Mouse (Mus musculus) brain, adult 2 months (tissue): ENCODE measurements around the gene Rnf103.

Experiments used
- DNase-seq: peaks from one replicate; pipeline ENCODE4 v3.0.0; 2011; ENCODE audit warnings: low read depth, low spot score

Gene Rnf103

DNA sequence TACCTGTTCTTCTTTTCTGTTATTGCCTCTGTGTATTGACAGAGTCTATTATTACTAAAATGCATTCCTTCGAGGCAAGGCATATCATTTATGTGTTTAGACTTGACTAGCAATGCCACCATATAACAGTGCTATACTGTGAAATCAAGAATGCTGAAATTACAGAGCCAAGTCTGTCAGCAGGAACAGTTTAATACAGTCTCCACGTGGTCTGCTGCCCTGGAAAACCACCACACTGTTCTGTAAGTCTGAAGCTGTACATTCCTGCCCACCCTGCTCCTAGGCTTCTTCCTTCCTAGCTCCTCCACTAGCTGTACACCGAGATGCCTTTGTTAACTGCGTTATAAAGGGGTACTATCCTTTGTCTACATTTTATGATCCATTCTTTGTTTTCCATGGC is 1.6 kb upstream of the Rnf103 start:
- no peak for DNase-seq

DNA sequence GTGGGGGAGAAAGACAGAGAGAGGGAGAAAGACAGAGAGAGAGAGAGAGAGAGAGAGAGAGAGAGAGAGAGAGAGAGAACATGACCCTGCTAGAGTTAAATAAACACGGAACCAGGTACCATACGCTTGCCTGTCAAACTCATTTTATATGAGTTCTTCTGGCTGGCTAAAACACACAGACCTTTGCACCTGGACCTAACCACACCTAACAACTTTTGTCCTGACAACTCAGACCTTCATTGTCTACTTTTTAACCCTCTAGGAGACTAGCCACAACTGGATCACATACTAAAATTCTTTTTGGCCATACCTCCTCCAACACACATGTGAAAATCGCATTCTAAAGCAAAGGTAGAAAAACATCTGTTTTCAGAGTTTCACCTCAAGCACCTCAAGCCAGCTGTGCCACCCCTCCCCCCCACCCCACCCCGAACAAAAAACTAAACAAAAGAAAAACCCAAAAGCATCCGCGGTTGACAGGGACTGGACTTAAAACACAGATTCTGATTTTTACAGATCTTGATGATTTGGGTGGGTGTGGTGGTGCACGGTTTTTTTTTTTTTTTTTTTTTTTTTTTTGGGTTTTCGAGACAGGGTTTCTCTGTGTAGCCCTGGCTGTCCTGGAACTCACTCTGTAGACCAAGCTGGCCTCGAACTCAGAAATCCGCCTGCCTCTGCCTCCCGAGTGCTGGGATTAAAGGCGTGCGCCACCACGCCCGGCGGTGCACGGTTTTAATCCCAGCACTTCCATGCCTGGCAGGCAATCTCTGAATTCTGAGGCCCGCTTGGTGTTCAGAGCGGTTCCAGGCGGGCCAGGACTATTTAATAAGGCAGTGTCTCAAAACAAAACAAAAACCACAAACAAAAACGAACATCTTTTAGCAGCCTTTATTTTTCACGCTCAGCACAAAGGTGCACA is 679 bp upstream of the Rnf103 start:
- no peak for DNase-seq

DNA sequence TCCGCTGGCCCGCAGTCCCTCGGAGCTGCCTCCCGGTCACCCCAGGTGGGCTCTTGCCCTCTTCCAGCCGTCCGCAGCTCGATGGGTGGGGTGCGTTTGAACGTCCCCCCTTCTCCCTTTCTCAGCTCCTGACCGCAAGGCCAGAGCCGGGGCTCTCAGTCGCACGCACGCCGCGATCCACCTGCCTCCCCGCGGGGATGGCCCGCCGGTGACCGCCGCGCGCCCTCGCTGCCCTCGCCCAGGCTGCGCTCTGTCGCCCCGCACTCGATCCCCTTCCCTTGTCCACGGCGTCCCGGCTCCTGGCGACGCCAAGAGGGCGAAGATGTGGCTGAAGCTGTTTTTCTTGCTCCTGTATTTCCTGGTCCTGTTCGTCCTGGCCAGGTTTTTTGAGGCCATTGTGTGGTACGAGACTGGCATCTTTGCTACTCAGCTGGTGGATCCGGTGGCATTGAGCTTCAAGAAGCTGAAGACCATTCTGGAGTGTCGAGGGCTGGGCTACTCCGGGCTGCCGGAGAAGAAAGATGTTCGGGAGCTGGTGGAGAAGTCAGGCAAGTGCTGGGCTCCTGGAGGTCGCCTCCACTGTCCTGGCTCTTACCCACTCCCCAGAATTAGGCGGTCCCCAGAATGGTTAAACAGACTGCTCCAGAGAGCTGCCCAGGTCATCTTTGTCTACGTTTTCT is 787 bp downstream of the Rnf103 start:
- peak; percentile 71 for DNase-seq

GRCm38 (mm10) chr6:71500575-71500974 is 6.9 kb downstream of the Rnf103 start:
- DNase-seq, result peak; percentile 26

DNA sequence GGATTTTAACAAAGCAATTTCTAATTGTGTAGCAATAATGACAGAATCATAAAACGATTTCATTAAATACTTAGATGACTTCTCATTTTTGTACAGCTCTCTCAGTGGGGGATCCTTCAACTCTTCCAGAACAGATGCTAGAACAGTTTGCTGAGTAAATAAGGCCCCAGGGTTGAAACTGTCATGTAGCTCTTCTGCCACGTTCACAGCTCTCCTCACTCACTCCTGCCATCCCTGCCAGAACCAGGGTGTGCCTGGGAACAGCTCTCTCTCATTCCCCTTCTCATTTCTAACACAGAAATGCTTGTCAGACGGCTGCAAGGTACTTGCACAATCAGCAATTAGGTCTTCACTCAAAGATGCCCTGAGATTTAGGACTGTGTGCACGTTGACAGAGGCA is 9.3 kb downstream of the Rnf103 start:
- DNase-seq, result peak; percentile 67

GRCm38 (mm10) chr6:71503670-71504069 is 10.0 kb downstream of the Rnf103 start:
- no peak for DNase-seq

DNA sequence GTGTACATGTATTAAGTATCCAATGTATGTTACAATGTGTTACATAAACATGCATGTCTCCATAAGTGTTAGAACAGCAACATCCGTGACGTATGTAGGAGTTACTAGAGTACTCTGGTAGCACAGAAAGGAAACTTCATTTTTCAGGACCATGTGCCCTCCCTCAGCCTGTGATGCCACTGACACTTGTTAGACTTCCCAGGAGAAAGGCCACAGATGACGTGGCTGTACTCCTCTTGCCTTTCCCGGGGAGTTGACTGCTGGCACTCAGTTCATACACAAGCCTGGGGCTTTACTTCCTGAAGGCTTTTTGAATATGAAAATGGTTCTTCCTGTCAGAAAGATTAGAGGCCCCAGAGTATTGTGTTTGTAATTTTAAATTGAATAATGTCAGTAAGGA is 10.4 kb downstream of the Rnf103 start:
- DNase-seq, result peak; percentile 33

DNA sequence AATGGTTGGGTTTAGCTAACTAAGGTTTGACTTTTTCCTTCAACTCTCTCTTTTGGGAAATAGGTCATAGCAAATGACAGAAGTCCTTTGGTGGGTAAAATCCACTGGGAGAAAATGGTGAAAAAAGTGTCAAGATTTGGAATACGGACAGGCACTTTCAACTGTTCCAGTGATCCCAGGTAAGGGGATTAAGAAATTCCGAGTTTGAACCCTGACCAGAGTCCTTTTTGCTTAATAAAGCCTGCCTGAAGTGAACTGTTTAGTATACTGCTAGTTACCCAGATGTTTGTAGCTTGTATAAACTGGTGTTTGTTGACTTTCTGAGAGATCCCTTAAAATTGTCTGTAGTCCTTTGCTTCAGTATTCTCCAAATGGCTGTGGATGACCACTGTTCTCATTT is 12.0 kb downstream of the Rnf103 start:
- DNase-seq, result no peak

DNA sequence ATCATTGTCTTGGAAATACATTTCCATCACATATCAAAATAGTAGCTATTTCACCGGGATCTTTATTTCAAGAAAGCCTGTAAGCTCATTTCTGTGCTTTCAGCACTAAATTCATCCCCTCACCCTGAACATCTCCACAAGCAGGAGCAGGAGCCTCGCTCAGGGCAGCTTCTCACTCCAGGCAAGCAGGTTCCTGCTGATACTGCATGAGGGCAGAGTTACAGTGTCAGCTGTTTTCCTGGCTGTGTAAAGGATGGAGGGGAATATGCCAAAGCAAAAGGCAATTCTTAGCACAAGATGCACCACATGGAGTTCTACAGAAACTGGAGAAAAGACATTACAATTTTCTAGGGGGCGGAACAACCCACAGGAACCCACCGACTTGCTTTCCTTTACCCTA is 25.8 kb downstream of the Rnf103 start:
- peak; percentile 75 for DNase-seq

GRCm38 (mm10) chr6:71525556-71525955 is 31.9 kb downstream of the Rnf103 start:
- DNase-seq, result peak; percentile 99

DNA sequence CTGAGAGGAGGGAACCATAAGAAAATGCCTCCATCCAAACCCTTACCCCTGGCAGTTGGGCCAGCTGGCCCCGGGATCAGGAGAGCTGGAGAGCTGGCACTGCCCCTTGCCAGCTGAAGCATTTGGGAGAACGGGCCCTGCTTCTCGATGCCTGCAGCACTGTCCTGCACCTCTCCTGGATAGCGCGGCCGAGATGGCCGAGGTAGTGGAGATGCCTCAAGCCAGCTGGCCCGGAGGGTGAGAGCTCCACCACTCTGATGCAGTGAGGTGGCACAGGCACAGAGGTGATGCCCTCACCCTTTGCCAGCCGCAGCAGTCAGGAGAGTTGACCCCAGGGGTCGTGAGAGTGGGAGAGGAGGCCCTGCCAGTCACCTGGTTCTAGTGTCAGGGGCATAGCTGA is 33.4 kb downstream of the Rnf103 start:
- DNase-seq, result peak; percentile 78

- DNase-seq, result no peak
Measured at GRCm38 (mm10) chr6:71527826-71528225, 34.1 kb downstream of the Rnf103 start.

GRCm38 (mm10) chr6:71530176-71530575 is 36.5 kb downstream of the Rnf103 start:
- DNase-seq, result peak; percentile 88

DNA sequence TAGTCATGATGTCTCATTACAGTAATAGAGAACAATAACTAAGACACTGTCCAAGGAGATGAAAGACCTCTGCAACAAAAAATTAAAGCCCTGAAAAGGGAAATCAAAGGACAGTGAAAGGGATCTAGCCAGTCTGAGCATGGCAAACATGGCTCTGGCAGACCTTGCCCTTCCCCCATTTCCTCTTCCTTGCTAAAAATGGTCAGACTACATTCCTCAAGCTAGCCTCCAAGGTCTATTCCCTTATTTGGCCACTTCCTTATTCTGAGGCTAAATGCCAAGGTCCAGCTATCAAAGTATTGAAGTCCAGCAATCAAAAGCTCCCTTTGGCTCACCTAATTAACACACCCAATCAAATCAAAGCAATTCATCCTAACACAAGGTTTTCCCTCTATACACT is 43.6 kb downstream of the Rnf103 start:
- DNase-seq, result no peak

- DNase-seq, result peak; percentile 95
Measured at GRCm38 (mm10) chr6:71543686-71544499, 50.2 kb downstream of the Rnf103 start, which contains the start of gene Chmp3. Chmp3 (plus strand) TSS chr6:71543797.

GRCm38 (mm10) chr6:71555507-71555951 is 61.8 kb downstream of the Rnf103 start:
- DNase-seq, result no peak

DNA sequence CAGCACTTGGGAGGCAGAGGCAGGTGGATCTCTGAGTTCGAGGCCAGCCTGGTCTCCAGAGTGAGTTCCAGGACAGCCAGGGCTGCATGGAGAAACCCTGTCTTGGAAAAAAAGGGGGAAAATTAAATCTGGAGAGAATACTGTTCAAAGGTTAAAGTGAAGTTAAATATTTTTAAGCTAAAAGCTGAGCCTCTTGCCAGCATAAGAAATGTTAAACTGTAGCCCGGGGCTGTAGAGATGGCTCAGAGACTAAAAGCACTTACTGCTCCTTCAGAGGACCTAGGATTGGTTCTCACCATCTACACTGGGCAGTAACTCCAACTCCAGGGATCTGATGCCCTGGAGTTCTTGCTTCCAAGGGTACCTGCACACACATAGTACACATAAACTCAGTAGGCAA is 63.1 kb downstream of the Rnf103 start:
- DNase-seq, result no peak
